Mouse (Mus musculus): ENCODE results near the gene Mfsd11.

Mfsd11 gene

DNA sequence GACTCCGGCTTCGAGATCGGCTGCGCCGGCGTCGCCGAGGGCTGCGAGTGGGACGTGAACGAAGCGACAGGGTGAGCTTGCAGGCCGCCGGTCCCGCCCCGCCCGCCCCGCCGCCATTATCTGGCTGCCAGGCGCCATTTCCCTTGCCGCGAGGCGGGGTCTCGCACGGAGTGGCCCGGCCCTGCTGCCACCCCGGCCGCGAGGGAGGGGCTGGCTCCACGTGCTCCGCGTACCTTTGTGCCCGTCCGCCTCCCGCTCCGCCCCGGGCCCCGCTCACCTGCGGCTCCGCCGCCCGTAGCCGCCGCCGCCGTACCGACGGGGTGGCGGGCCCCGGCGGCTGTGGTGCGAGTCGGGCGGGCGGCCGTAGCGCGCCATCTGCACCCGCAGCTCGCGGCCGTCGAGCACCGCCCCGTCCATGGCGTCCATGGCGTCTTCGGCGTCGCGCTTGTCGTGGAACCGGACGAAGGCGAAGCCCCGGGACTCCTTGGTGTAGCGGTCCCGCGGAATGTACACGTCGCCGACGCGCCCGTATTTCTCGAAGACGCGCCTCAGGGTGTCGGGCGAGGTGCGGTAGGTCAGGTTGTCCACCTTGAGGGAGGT, at the start of gene Mfsd11:
TSS of gene Mfsd11 (plus strand) at position 150 of the 600 bp plus-strand sequence.
- peak; percentile 22; the same call in 1 of the 2 replicates for TF ChIP-seq GATA4 (IDR thresholded peaks at IDR 0.05; ENCODE audit: insufficient replicate concordance, low read length)

DNA sequence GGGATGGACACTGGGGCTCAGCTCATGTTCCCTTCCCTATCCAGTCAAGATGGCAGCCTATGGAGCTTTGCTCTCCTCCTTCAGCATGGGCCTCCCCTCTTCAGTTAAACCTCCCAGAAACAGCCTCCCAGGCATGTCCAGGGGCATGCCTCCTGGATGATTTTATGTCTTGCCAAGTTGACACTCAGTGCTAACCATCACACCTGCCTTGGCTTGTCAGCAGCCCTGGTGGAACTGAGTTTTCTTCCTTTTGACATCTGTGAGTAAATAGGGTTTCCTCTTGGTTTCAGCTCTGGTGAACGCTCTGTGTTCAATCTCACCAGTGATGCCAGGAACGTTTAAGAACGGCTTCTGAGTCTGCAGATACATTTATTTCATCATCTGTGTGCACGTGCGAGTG, 49.5 kb upstream of the Mfsd11 start:
- TF ChIP-seq GATA4 (IDR thresholded peaks at IDR 0.05; ENCODE audit: insufficient replicate concordance, low read length), result no peak

DNA sequence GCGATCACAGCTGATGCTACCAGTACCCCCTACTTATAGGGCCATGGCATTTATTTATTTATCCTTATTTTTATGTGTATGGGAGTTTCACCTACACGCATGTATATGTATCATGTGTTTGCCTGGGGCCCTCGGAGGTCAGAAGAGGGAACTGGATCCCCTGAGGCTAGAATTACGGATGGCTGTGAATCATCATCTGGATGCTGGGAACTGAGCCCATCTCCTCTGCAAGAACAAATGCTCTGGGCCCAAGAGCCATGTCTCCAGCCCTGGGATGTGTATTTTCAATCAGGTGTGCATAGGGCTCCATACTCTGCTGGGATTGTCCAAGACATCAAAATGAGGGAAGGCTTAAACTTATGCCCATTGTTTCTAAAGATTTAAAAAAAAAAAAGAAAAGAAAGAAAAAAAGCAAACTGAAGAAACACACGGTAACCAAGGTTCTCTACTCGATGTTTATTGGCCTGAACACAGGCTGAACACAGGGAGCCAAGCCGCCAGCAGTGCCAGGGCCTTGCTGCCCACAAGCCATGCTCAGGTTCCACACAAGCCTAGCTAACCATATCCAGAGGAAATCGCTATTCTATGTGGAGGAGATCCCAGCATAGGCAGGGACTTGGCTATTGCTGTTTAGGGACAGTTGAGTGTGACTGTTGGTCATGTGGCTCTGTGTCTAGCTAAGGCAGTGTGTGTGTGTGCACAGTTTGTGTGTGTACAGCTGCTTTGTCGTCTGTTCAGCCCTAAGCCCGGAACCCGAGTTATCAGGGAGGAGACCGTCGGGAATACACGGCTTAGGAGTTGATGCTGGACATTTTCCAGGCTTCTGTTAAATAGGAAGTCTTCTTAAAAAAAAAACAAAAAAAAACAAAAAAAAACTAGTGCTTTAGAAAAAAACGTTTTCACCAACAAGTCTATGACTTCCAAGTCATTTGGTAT, 45.8 kb upstream of the Mfsd11 start:
- peak; percentile 47; the same call in 1 of the 2 replicates for TF ChIP-seq GATA4 (IDR thresholded peaks at IDR 0.05; ENCODE audit: insufficient replicate concordance, low read length)

DNA sequence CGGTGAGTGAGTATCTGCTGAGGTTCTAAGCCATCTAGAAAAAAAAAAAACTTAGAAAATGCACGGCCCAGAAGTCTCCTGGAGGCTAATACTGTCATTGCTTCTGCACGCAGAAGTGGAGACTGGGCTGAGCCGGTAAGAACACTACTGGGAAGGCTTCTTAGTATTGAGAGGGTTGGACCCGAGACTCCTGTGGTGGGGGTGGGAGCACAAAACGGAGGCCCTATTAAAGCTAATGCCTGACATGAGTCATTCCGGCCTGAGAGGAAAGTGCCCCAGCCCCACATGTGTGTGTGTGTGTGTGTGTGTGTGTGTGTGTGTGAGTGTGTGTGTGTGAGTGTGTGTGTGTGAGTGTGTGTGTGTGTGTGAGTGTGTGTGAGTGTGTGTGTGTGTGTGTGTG, 45.1 kb upstream of the Mfsd11 start:
- TF ChIP-seq GATA4 (IDR thresholded peaks at IDR 0.05; ENCODE audit: insufficient replicate concordance, low read length), result no peak

DNA sequence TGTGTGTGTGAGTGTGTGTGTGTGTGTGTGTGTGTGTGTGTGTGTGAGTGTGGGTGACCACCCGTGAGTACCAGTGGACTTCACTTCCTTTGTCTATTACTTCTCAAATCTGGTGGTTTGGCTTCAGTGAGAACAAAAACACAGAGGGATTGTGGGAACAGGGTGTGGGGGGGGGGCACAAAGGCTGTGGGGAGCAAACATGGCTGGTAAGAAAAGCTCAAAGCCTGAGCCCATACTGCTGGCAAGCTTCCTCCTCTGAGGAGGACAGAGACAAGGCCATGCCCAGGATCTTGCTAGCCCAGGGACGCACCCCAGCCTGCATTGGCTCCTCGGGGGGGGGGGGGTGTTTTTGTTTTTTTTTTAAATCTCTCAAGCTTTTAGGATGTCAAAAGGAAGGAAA, 44.7 kb upstream of the Mfsd11 start:
- TF ChIP-seq GATA4 (IDR thresholded peaks at IDR 0.05; ENCODE audit: insufficient replicate concordance, low read length), result no peak

DNA sequence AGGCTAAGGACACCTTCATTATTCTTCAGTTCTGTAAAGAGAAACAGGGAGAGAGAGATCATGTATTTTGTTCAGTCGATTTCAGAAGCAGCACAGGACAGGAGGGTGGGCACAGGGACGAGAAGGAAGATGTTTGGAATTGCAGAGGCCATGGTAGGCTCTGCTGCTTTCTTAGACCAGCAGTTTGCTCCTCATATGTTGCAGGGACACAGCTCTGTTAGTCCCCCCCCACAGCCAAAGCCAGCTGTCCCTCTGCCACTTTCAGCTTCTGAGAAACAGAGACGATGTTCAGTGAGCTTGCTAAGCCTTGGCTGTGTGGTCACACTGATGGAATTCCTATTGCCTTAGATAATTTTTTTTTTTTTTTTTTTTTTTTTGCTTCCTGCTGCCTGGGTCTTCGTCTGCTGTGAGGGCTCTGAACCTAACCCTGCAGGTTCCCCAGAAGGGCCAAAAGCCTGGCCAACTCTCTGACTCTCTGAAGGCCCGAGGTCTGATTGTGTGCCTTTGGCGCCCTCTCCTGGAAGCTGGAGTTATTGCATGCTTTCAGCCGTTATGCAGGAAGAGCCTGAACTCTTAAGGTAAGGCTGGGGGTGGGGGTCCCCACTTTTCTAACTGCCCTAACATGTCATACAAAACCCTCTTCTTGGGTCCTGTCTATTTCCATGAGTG, 44.2 kb upstream of the Mfsd11 start:
- no peak for TF ChIP-seq GATA4 (IDR thresholded peaks at IDR 0.05; ENCODE audit: insufficient replicate concordance, low read length)

DNA sequence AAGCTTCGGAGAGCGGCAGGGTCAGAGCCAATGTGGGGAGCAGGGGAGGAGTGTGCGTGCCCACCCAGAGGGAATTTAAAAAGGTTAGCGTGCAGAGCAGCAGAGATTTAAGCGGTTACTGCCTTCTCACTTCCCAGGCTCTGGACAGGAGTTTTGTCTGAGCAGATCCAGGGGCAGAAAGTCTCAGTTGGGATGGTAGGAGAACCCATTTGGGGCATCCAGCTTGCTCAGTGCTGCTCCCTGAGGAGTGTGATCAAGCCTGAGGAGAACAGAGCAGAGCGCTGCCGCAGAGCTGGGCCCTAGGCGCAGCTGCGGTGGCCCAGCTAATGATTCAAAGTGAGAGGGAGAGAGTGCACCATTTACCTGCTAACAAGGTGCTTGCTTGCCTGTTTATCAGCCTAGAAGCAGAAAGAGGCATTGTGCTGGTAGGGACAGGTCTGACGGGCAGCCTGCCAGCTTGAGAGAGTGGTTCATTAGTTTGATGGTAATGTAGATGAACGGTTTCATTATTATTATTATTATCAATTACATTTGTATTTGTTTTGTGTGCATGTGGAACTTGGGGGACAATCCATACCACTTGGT, 43.3 kb upstream of the Mfsd11 start:
- TF ChIP-seq GATA4 (IDR thresholded peaks at IDR 0.05; ENCODE audit: insufficient replicate concordance, low read length), result no peak

DNA sequence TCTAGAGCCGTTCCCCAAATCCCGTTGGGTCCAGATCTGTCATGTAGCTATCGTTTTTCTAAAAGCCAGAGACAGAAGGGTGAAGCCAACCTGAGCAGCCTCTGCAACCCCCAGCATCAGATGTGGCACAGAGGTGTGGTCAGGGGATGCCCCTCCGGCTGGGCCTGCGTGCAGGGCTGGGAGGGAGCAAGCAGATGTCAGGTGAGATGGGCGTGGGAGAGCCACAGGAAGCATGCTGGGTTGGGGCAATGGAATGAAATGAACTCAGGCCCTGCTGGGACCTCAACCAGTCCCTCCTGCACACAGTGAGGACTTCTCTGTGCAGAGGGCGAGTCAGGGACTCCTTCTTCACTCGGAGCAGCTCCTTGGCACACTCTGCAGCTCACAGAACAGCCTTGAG, 42.7 kb upstream of the Mfsd11 start:
- no peak for TF ChIP-seq GATA4 (IDR thresholded peaks at IDR 0.05; ENCODE audit: insufficient replicate concordance, low read length)

DNA sequence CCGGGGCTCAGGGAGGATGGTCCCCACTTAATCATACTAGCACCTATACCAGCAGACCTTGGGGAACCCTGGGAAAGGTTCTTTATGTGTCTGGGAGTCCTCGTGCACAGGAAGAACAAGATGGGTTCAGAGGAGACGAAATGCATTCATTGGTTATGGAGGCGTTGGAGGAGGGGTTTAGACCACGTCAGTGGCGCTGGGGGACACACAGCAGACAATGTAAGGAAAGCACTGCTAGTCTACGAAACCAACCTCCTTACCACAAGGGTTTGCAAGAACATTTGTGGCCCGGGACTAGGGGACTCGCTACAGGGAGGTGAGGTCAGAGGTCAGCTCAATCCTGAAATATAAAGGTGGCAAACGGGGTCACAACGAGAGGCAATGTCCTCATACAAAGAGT, 41.7 kb upstream of the Mfsd11 start:
- no peak for TF ChIP-seq GATA4 (IDR thresholded peaks at IDR 0.05; ENCODE audit: insufficient replicate concordance, low read length)

DNA sequence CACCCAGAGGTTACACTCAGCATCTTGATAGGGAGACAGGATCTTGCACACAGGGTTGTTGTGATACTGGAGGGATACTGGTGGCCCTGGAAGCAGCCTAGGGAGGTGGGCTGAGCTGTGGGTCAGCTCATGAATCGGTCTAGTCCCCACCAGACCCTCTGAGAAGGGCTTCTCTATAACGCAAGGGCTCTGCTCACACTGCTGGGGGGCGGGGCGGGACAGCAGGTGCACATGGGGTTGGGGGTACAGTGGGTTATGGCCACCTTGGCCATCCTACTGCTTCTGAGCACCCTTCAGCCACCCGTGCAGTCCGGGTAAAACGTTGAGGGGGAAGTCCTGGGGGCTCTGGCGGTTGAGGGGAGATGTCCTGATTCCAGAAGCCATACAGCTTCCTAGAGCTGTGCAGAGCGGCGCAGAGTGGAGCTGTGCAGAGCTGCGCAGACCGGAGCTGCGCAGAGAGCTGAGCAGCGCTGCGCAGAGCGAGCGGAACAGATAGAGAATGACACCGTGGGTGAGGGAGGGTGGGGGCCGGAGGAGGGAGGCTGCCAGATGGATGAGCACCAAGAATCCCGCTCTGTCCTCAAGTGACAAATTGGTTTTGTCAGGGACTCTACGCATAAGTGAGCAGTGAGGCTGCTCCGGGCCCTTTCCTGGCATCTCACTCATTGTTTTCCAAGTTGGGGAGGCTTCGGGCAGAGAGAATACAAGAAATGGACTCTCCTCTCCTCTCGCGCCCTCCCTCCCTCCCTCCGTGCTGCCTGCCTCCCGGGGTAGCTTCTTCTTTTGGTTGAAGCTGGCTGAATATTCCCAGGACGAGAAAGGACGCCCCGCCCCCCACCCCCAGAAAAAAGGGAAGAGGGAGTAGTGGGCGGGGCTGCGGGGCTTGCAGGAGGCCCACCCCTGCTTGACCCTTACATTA, 41.0 kb upstream of the Mfsd11 start:
- TF ChIP-seq GATA4 (IDR thresholded peaks at IDR 0.05; ENCODE audit: insufficient replicate concordance, low read length), result no peak

DNA sequence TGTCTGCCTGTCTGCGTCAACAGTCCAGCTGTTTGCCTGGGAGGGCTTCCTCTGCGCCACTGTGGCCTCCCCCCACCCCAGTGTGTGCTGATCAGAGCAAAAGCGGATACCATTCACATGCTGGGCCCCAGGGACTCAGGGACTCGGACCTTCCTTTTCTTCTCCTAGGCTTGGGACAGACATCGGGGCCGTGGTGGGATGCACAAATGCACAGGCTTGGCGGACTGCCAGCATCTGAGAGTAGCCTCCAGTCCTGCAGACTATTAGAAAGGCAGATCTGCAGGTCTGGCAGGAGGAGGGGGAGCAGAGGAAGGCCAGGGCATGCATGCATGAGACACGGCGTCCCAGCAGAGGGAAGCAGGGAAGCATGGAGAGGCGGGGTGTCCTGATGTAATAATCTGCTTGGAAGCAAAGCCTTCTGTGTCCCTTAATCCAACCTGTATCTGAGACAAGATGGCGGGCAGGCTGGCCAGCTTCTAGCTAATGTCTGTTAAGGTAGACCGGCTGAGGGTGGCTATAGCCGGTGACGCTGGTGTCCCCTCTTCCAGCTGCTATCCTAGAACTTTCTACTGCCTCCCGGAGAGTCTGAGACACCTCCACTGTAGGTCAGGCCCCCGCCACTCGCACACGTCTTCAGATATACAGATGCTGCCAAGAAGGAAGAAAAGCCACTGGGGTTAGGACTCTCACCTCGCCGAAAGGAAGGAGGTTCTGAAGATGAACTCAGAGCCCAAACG, 39.3 kb upstream of the Mfsd11 start:
- no peak for TF ChIP-seq GATA4 (IDR thresholded peaks at IDR 0.05; ENCODE audit: insufficient replicate concordance, low read length)

DNA sequence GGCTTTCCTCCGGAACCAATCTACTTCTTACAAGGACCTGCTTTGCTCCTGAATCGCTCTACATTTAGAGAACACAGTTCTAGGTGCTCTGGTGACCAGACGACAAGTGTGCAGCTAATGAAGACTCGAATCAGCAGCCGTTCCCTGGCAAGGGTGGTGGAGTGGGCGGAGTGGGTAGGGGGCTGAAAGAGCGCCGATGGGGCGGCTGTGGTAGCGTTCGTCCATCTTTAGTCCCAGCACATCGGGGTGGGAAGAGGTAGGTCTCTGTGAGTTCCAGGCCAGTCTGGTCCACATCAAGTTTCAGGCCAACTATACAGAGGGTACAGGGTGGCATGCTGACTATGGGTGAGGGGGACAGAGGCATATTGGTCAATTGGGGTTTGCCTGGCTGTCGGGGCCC, 38.6 kb upstream of the Mfsd11 start:
- TF ChIP-seq GATA4 (IDR thresholded peaks at IDR 0.05; ENCODE audit: insufficient replicate concordance, low read length), result no peak

DNA sequence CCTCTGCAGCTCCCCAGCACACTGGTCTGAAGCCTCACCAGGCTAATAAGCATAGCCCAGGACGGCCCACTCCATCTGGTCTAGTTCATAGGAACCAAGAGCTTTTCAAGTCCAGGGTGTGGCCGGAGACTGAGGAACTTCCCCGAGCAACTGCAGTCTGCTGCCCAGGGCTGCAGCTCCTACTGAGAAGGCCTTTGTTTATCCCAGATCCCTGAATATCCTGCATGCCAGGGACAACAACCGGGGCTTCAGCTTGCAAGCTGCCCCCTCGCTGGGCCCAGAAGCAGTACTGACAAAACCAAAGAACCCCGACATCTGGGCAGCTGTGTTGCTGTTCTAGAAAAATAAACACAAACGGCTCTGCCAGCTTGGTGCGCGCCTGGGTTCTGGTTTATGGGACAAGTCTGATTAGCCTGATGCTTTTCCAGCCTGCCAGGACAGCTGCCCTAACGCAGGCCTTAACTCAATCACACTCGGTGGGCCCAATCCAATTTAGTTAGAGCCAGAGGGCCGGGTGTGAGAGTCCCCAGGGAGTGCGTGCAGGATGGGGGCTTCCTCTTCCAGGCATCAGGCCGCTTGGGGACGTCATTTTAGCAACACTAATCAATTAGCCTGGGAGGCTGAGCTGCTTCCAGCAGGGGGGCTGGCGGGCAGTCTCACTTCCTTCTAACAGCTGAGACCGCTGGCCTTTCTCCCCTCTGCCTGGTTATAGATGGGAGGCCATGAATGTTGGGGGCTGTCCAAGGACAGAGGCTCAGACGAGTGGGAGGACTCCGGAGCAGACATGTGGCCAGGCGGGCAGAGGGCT, 38.0 kb upstream of the Mfsd11 start:
- TF ChIP-seq GATA4 (IDR thresholded peaks at IDR 0.05; ENCODE audit: insufficient replicate concordance, low read length), result no peak
